Mouse (Mus musculus) forebrain, embryonic 13.5 days (tissue): Measurements from ENCODE around the gene Trappc13. TPM values are rescaled to one million over a fixed set of nuclear protein-coding genes. Genes with fewer than 3 reads are reported as not detected.

Source experiments
- polyA plus RNA-seq: library from polyadenylated mRNA; unstranded; fragments of >200 nt; fragmentation: Nextera tagmentation; extraction: Ambion mirVana; gene quantifications from 2 replicates; pipeline ENCODE4 v1.2.1, GENCODE M21; 2015

Gene Trappc13
- polyA plus RNA-seq, 1 experiment from 2014 or later, result 82.8 TPM

Other genes starting within 250 kb of the Trappc13 start
- gene Nln, start 68.9 kb downstream of the Trappc13 start, polyA plus RNA-seq, result 22.3 and 25.7 TPM in 2 replicates
- gene Sgtb, start 68.7 kb downstream of the Trappc13 start, polyA plus RNA-seq, result 24.6 and 27.8 TPM in 2 replicates
- 28.4 and 33.9 TPM in 2 replicates for gene Trim23, start 328 bp upstream of the Trappc13 start, polyA plus RNA-seq
- 67.1 and 74.6 TPM in 2 replicates for gene Cenpk, start 50.1 kb upstream of the Trappc13 start, polyA plus RNA-seq
- gene Ppwd1, start 50.4 kb upstream of the Trappc13 start, polyA plus RNA-seq, result 13.6 and 14.3 TPM in 2 replicates
- 2.2 and 2.8 TPM in 2 replicates for gene Adamts6, start 109.4 kb upstream of the Trappc13 start, polyA plus RNA-seq